Mouse (Mus musculus) heart, embryonic 11.5 days (tissue): ENCODE results near the gene Gm9376. TPM values are rescaled to one million over a fixed set of nuclear protein-coding genes. Genes with fewer than 3 reads are reported as not detected.
A peak's percentile ranks its signal among the peaks of the same experiment; 100 is the strongest.

Experiments
- ATAC-seq: fragments of 200-750 bp; cut with Nextera tagmentation; replicated peaks from 2 replicates; pipeline ENCODE4 v1.8.0; 2017; ENCODE audit warnings: moderate library complexity; ENCODE audit not compliant: insufficient number of reproducible peaks, low FRiP score, low TSS enrichment
- H3K27ac ChIP-seq: fragments of 300-500 bp; sonication (generic); 2 replicates; pipeline ENCODE4 v1.5.1; 2014; ENCODE audit warnings: mild to moderate bottlenecking, low read depth, low read length
- H3K27me3 ChIP-seq: fragments of 300-500 bp; sonication (generic); 2 replicates; pipeline ENCODE4 v1.6.1; 2014; ENCODE audit warnings: mild to moderate bottlenecking, low read length, mixed read lengths; ENCODE audit not compliant: control insufficient read depth, insufficient read depth
- H3K36me3 ChIP-seq: fragments of 300-500 bp; sonication (generic); 2 replicates; pipeline ENCODE4 v1.6.1; 2014; ENCODE audit warnings: mild to moderate bottlenecking, low read length, moderate library complexity, mixed read lengths; ENCODE audit not compliant: control insufficient read depth, insufficient read depth
- H3K4me1 ChIP-seq: fragments of 300-500 bp; sonication (generic); 2 replicates; pipeline ENCODE4 v1.6.1; 2014; ENCODE audit warnings: low read length; ENCODE audit not compliant: control insufficient read depth, insufficient read depth
- H3K4me2 ChIP-seq: fragments of 300-500 bp; sonication (generic); 2 replicates; pipeline ENCODE4 v1.6.1; 2014; ENCODE audit warnings: mild to moderate bottlenecking, moderate library complexity
- H3K4me3 ChIP-seq: fragments of 300-500 bp; sonication (generic); 2 replicates; pipeline ENCODE4 v1.5.1; 2014; ENCODE audit warnings: low read depth, low read length
- H3K9ac ChIP-seq: fragments of 300-500 bp; sonication (generic); 2 replicates; pipeline ENCODE4 v1.6.1; 2014; ENCODE audit warnings: mild to moderate bottlenecking, low read depth, low read length, moderate library complexity
- H3K9me3 ChIP-seq: fragments of 300-500 bp; sonication (generic); replicated peaks from 2 replicates; pipeline ENCODE4 v1.6.1; 2016; ENCODE audit warnings: low read length; ENCODE audit not compliant: control insufficient read depth
- WGBS: fragments of 180-500 bp; shearing (Covaris S2); extraction: QIAGEN DNeasy Blood & Tissue Kit; methylation state at CpG from one replicate; pipeline ENCODE4 v1.1.7; 2014; ENCODE audit not compliant: insufficient replicate concordance; 5-methylcytosine and 5-hydroxymethylcytosine counted together
- polyA plus RNA-seq: library from polyadenylated mRNA; unstranded; fragments of >200 nt; fragmentation: Nextera tagmentation; extraction: Ambion mirVana; gene quantifications from 2 replicates; pipeline ENCODE4 v1.2.1, GENCODE M21; 2014

The Gm9376 gene
- polyA plus RNA-seq, 1 experiment from 2014 or later = not detected

- Histone ChIP-seq H3K9ac (no peak overlapping the region), H3K4me1 (peaks cover 17% of the 10 kb centered on the region), H3K27ac (no peak overlapping the region), H3K27me3 (peaks cover 86% of the 10 kb centered on the region), H3K9me3 (no peaks in the 10 kb centered on the region), H3K4me2 (peak overlapping the region; percentile 92), H3K4me3 (peak overlapping the region; percentile 53), H3K36me3 (no peaks in the 10 kb centered on the region)
- no peak for ATAC-seq
- under 1% methylated on average over 62 of the region's 62 CpGs for WGBS
These were observed 31.3 kb upstream of the Gm9376 start for GRCm38 (mm10) chr14:118235361-118235972.

DNA sequence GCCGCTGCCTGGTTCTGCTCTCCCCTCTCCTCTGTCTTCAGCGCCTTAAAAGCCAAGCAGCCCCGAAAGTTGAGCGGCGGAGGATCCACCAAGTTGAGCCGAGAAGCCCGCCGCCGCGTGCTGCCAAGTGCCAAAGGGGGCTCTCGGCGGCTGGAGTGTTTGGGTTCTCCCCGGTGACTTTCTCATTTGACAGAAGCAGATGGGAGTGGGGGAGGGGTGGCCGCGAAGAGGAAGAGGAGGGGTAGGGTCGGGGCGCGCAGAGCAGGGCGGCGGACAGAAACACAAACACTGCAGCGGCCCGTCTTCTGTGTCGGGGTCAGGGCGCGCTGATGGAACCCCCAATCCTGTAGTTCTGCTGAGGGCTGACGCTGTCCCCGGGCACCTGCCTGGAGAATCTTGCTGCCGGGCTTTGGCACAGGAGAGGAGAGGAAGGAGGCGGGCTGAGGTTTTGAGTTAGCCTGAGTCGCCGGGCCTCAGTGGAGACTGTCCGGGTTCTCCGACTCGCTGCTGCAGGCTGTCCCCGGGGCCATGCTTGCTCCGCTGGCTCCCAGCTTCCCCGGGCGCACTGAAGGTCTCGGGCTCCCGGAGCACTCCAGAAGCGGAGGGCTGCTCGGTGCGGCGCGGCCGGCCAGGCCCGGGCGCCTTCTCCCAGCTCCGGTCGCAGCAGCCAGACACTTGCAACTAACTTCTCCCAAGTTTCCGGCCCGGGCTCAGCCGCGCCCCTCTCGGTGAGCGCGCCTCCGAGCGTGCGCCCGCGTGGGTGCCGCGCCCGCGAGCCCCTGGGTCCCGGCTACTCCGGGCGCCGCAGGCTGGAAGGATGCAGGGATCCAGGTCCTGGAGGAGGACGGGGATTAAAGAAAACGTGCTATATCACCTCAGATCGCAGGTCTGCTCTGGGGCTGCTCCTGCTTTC is 30.5 kb upstream of the Gm9376 start:
- peak overlapping the region; percentile 92 for H3K4me2 ChIP-seq
- under 1% methylated on average over 72 of the region's 73 CpGs for WGBS
- no peaks in the 10 kb centered on the region for H3K9me3 ChIP-seq
- H3K36me3 ChIP-seq = no peaks in the 10 kb centered on the region
- H3K9ac ChIP-seq = peak overlapping the region; percentile 12; the same call in 1 of the 2 replicates
- peaks cover 14% of the 10 kb centered on the region for H3K4me1 ChIP-seq
- peak overlapping the region; percentile 53 for H3K4me3 ChIP-seq
- H3K27ac ChIP-seq = no peak overlapping the region
- ATAC-seq = peak; percentile 61
- H3K27me3 ChIP-seq = peaks cover 80% of the 10 kb centered on the region

GRCm38 (mm10) chr14:118236886-118237289 is 29.9 kb upstream of the Gm9376 start, which contains the start of gene Sox21:
Gene Sox21 (minus strand): TSS chr14:118237030.
- Histone ChIP-seq H3K9ac (peak within 1 kb of the TSS; percentile 12; the same call in 1 of the 2 replicates), H3K9me3 (no peaks in the 10 kb centered on the region)
- peak; percentile 44; the same call in 1 of the 2 replicates for ATAC-seq

GRCm38 (mm10) chr14:118237786-118238185 is 29.0 kb upstream of the Gm9376 start:
- WGBS = 10% methylated on average over 6 of the region's 6 CpGs
- Histone ChIP-seq H3K4me3 (no peak overlapping the region), H3K9me3 (no peaks in the 10 kb centered on the region), H3K4me1 (peaks cover 14% of the 10 kb centered on the region), H3K27me3 (peaks cover 66% of the 10 kb centered on the region), H3K4me2 (no peak overlapping the region), H3K36me3 (no peaks in the 10 kb centered on the region), H3K9ac (no peak overlapping the region), H3K27ac (no peak overlapping the region)
- no peak for ATAC-seq

More at GRCm38 (mm10) chr14:118236886-118237289, 29.9 kb upstream of the Gm9376 start, which contains the start of gene Sox21:
- peak within 1 kb of the TSS; percentile 53 for H3K4me3 ChIP-seq
- WGBS = under 1% methylated on average over 34 of the region's 34 CpGs
- peaks cover 14% of the 10 kb centered on the region for H3K4me1 ChIP-seq
- peak within 1 kb of the TSS; percentile 92 for H3K4me2 ChIP-seq
- no peak within 1 kb of the TSS for H3K27ac ChIP-seq
- H3K27me3 ChIP-seq = peaks cover 74% of the 10 kb centered on the region
- no peaks in the 10 kb centered on the region for H3K36me3 ChIP-seq

- 6% methylated on average over 7 of the region's 8 CpGs for whole genome bisulfite sequencing
These were observed 27.4 kb upstream of the Gm9376 start for GRCm38 (mm10) chr14:118239351-118239750.

GRCm38 (mm10) chr14:118241416-118241815 is 25.3 kb upstream of the Gm9376 start:
- H3K4me2 ChIP-seq = no peak overlapping the region
- ATAC-seq = no peak
- H3K36me3 ChIP-seq = no peaks in the 10 kb centered on the region
- 0 out of 2 replicates have a peak, but pooled peaks cover 4% of the 10 kb centered on the region for H3K4me1 ChIP-seq
- H3K9me3 ChIP-seq = peaks cover 8% of the 10 kb centered on the region
- WGBS = 71% methylated on average over 2 of the region's 2 CpGs
- no peak overlapping the region for H3K4me3 ChIP-seq
- H3K9ac ChIP-seq = no peak overlapping the region
- H3K27ac ChIP-seq = no peak overlapping the region
- H3K27me3 ChIP-seq = peaks cover 35% of the 10 kb centered on the region

More at GRCm38 (mm10) chr14:118239351-118239750, 27.4 kb upstream of the Gm9376 start:
- Histone ChIP-seq H3K9me3 (peaks cover 8% of the 10 kb centered on the region), H3K27me3 (peaks cover 56% of the 10 kb centered on the region), H3K27ac (no peak overlapping the region), H3K4me3 (no peak overlapping the region), H3K36me3 (no peaks in the 10 kb centered on the region), H3K4me1 (peaks cover 14% of the 10 kb centered on the region), H3K4me2 (no peak overlapping the region), H3K9ac (no peak overlapping the region)
- no peak for ATAC-seq

DNA sequence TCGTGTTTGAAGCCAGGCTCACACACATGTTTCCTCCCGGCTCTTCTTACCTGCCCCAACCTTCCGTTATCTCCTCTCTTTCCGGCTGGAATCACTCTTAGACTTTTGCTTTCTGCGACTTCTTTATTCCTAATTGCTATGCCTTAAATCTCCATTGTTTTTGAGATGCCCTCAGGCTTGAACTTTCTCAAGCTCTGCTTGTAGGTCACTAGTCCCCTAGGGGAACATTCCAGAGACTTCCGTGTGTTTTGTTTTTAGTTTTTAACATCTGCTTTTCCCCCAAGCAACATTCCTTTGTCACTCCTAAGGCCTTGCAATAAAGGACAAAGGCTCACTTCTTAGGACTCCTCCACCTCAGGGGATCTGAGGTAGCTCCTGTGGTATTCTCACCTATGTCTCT is 13.4 kb upstream of the Gm9376 start:
- ATAC-seq = no peak

DNA sequence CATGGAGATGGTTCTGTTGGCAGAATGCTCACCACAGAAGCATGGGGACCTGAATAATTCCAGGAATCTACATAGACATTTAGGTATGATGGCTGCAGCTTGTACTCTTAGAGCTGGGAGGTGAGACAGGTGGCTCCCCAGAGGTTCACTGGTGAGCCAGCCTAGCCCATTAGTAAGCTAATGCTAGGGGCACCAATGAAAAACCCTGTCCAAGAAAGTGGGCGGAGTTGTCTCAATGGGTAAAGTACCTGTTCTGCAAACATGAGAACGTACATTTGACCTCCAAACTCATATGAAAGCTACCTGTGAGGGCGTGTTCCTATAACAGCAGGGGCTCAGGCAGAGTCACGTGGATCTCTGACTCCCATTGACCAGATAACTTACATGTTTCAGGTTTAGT is 2.1 kb downstream of the Gm9376 start:
- H3K4me3 ChIP-seq = no peak overlapping the region
- no peak overlapping the region for H3K27ac ChIP-seq
- no peak overlapping the region for H3K4me2 ChIP-seq
- ATAC-seq = no peak
- 72% methylated on average over 4 of the region's 4 CpGs for WGBS
- no peaks in the 10 kb centered on the region for H3K9me3 ChIP-seq
- H3K36me3 ChIP-seq = no peaks in the 10 kb centered on the region
- H3K9ac ChIP-seq = no peak overlapping the region
- H3K27me3 ChIP-seq = no peaks in the 10 kb centered on the region
- no peaks in the 10 kb centered on the region for H3K4me1 ChIP-seq

More for the DNA sequence above, 13.4 kb upstream of the Gm9376 start:
- Histone ChIP-seq H3K9ac (no peak overlapping the region), H3K36me3 (no peaks in the 10 kb centered on the region), H3K4me2 (no peak overlapping the region), H3K27me3 (no peaks in the 10 kb centered on the region), H3K27ac (no peak overlapping the region), H3K9me3 (no peaks in the 10 kb centered on the region), H3K4me1 (no peaks in the 10 kb centered on the region), H3K4me3 (no peak overlapping the region)
- WGBS = 88% methylated on average over 6 of the region's 6 CpGs
